Mouse (Mus musculus): Measurements from ENCODE around the gene Srpk2. TPM values are rescaled to one million over a fixed set of nuclear protein-coding genes. Genes with fewer than 3 reads are reported as not detected.

The Srpk2 gene
- total and polyA plus RNA-seq, 3 experiments = 11.2 to 41.7 (median 16.9) TPM

DNA sequence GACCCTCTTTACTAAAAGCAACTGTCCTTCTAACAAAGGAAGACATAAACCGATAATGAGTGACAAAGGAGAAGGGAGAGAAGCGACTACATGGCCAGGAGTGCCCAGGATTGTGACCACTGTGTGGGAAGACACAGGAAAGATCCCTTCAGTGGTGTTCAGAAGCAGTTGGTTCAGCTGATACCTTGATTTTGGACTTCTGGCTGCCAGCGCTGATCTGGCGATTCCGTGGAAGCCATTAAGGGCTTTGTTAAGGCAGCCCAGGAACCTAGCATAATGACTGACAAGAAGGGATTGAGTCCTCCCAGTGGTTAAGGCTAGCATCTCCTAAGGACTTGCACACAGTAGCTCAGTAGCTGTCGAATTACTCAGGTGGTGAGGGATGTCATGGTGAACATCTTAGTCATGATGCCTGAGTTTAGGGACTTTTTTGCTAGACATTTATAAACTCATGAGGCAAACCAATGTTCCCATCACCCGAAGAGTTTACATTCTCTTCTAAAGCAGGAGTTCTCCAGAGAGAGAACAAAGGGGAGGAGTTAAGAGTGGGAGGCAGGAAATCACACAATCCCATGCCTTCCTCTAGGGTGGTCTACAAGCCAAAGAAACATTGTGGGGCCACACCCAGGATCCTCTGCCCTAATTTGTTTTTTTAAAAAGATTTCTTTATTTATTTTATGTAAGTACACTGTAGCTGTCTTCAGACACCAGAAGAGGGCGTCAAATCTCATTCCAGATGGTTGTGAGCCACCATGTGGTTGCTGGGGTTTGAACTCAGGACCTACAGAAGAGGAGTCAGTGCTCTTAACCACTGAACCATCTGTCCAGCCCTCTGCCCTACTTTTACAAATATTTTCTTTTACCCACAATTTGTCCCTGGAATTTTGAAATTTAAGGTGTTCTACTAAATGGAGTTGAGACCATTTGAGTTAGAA lies 29.3 kb upstream of the Srpk2 start (continued):
- TF ChIP-seq POLR2AphosphoS2 (IDR thresholded peaks at IDR 0.05; ENCODE audit: low read length) = no peak
- TF ChIP-seq MAZ (IDR thresholded peaks at IDR 0.05; ENCODE audit: low read depth, low read length) = no peak
- TF ChIP-seq MAFK (IDR thresholded peaks at IDR 0.05; ENCODE audit: borderline replicate concordance, low read depth, low read length) = no peak
- no peak for TF ChIP-seq MEF2A (IDR thresholded peaks at IDR 0.05; ENCODE audit: extremely low read depth, insufficient replicate concordance, low read depth, low read length, poor library complexity, severe bottlenecking)
- no peak for TF ChIP-seq KAT2A (conservative IDR thresholded peaks at IDR 0.05; ENCODE audit: low read depth, low read length)
- no peak for TF ChIP-seq MAX (IDR thresholded peaks at IDR 0.05; ENCODE audit: low read length)
- no peak for TF ChIP-seq E2F4 (IDR thresholded peaks at IDR 0.05; ENCODE audit: borderline replicate concordance, low read depth, low read length)
- no peak for TF ChIP-seq NRF1 (IDR thresholded peaks at IDR 0.05; ENCODE audit: insufficient read depth, low read depth, low read length, poor library complexity, severe bottlenecking)
- TF ChIP-seq ZKSCAN1 (IDR thresholded peaks at IDR 0.05; ENCODE audit: low read depth, low read length) = no peak
- no peak for TF ChIP-seq CHD2 (IDR thresholded peaks at IDR 0.05; ENCODE audit: low read length)
- peak; percentile 34; the same call in 1 of the 2 replicates for TF ChIP-seq MXI1 (IDR thresholded peaks at IDR 0.05; ENCODE audit: low read depth, low read length)
- TF ChIP-seq TAL1 (IDR thresholded peaks at IDR 0.05; ENCODE audit: low read length) = no peak
- TF ChIP-seq POLR2AphosphoS5 (IDR thresholded peaks at IDR 0.05; ENCODE audit: borderline replicate concordance, low read depth, low read length) = 0 out of 2 replicates have a peak, but pooled peaks have one; percentile 20
- no peak for TF ChIP-seq CHD1 (IDR thresholded peaks at IDR 0.05; ENCODE audit: low read depth, low read length)
- TF ChIP-seq MYB (IDR thresholded peaks at IDR 0.05; ENCODE audit: low read depth, low read length) = no peak
- no peak for TF ChIP-seq USF2 (IDR thresholded peaks at IDR 0.05; ENCODE audit: borderline replicate concordance in 1 of 2, insufficient read depth in 1 of 2, low read depth in 1 of 2, low read length in 2 of 2)
- TF ChIP-seq RCOR1 (IDR thresholded peaks at IDR 0.05; ENCODE audit: low read depth, low read length) = no peak
- peak; percentile 22; the same call in 1 of the 2 replicates for TF ChIP-seq SMC3 (IDR thresholded peaks at IDR 0.05; ENCODE audit: low read depth, low read length)
- TF ChIP-seq MYC (IDR thresholded peaks at IDR 0.05; ENCODE audit: low read depth, low read length) = peak; percentile 67; the same call in 1 of the 2 replicates

DNA sequence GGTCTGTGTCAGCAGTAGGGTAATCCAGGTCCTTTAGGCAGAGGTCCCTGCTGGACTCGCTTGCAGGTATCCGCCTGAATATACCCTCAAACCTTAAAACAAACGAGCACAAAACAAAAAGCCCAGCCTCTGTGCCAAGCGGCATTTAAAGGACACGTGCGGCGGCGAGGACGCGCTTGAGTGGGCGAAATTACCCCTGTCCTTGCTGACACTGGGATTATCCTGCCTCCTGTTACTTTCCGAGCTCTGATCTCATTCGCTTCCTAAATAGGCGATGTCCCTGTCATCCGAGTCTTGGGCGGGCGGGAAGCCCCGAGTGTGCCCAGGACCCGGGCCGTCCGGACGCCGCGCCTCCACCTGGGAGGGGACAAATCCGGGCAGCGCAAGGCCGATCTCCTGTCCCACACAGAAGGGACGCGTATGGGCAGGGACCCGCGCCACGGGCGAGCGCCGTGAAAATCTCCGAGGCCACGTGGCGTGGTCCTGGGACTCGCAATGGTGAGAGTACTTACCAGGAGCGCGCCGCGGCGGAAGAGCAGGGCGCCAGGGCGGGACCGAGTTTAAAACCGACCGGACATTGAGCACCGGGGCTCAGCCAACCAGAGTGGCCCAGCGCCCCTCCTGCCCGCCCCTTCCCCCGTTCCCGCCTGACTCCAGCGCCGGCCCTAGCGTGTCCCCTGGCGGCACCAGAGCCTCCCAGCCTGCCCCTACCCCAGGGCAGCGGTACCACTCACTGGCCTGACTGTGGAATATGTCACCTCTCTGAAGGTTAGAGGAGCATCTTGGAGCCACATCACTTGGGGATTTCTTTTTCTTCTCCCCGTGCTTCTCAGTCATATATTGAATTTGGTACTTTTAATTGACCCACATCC lies 27.9 kb upstream of the Srpk2 start:
- H3K36me3 ChIP-seq (ENCODE audit: control insufficient read depth in 1 of 2, insufficient read depth in 2 of 2, low read length in 2 of 2) = peaks cover 10 to 13% of the 10 kb centered on the region in 2 experiments
- peaks cover under 1 to 5% of the 10 kb centered on the region in 2 experiments; a peak in 3 of 4 replicates for H3K4me1 ChIP-seq (ENCODE audit: control insufficient read depth in 1 of 2, insufficient read depth in 2 of 2, low read length in 2 of 2)
- peak overlapping the region; percentile 73 for H3K27ac ChIP-seq (ENCODE audit: control insufficient read depth, low read depth, low read length)
- H3K79me2 ChIP-seq (ENCODE audit: control insufficient read depth, insufficient read depth, low read length, poor library complexity) = peaks cover 10% of the 10 kb centered on the region
- H3K4me3 ChIP-seq (ENCODE audit: control insufficient read depth in 1 of 2, insufficient read depth in 1 of 2, low read depth in 2 of 2, low read length in 2 of 2) = peak overlapping the region; percentile 72 to 85
- peak overlapping the region; percentile 76 for H3K9ac ChIP-seq (ENCODE audit: control insufficient read depth, low read depth, low read length, poor library complexity, severe bottlenecking)
- H3K9me3 ChIP-seq (replicated peaks; ENCODE audit: insufficient read depth, low read length) = no peaks in the 10 kb centered on the region
- DNase-seq (ENCODE audit: low read depth, low spot score) = peak; percentile 90
- no peaks in the 10 kb centered on the region for H3K27me3 ChIP-seq (ENCODE audit: control insufficient read depth in 1 of 2, insufficient read depth in 2 of 2, low read length in 2 of 2)
- TF ChIP-seq POLR2A (IDR thresholded peaks at IDR 0.05; ENCODE audit: control insufficient read depth in 1 of 2, insufficient read depth in 1 of 2, low read depth in 1 of 2, low read length in 2 of 2, poor library complexity in 1 of 2) (peak in 1 of 2 experiments; percentile 45; a peak in 3 of 4 replicates), UBTF (IDR thresholded peaks at IDR 0.05; ENCODE audit: borderline replicate concordance, insufficient read depth, low read depth, low read length) (no peak), ZKSCAN1 (IDR thresholded peaks at IDR 0.05; ENCODE audit: low read depth, low read length) (no peak), MAZ (IDR thresholded peaks at IDR 0.05; ENCODE audit: low read depth, low read length) (no peak), SMC3 (IDR thresholded peaks at IDR 0.05; ENCODE audit: low read depth, low read length) (peak; percentile 13; the same call in 1 of the 2 replicates), HCFC1 (IDR thresholded peaks at IDR 0.05; ENCODE audit: low read depth, low read length) (peak; percentile 59), MXI1 (IDR thresholded peaks at IDR 0.05; ENCODE audit: low read depth, low read length) (peak; percentile 87), NRF1 (IDR thresholded peaks at IDR 0.05; ENCODE audit: insufficient read depth, low read depth, low read length, poor library complexity, severe bottlenecking) (peak; percentile 47; the same call in 1 of the 2 replicates), USF1 (IDR thresholded peaks at IDR 0.05; ENCODE audit: low read depth, low read length) (no peak), GATA1 (IDR thresholded peaks at IDR 0.05; ENCODE audit: low read depth, low read length) (no peak), MEF2A (IDR thresholded peaks at IDR 0.05; ENCODE audit: extremely low read depth, insufficient replicate concordance, low read depth, low read length, poor library complexity, severe bottlenecking) (no peak), E2F4 (IDR thresholded peaks at IDR 0.05; ENCODE audit: borderline replicate concordance, low read depth, low read length) (no peak), KAT2A (conservative IDR thresholded peaks at IDR 0.05; ENCODE audit: low read depth, low read length) (no peak), RAD21 (IDR thresholded peaks at IDR 0.05; ENCODE audit: low read depth, low read length) (no peak), SIN3A (IDR thresholded peaks at IDR 0.05; ENCODE audit: low read length) (peak; percentile 28; the same call in 1 of the 2 replicates), USF2 (IDR thresholded peaks at IDR 0.05; ENCODE audit: borderline replicate concordance in 1 of 2, insufficient read depth in 1 of 2, low read depth in 1 of 2, low read length in 2 of 2) (no peak), TAL1 (IDR thresholded peaks at IDR 0.05; ENCODE audit: low read length) (no peak), ZC3H11A (IDR thresholded peaks at IDR 0.05; ENCODE audit: low read depth, low read length) (no peak), MAX (IDR thresholded peaks at IDR 0.05; ENCODE audit: low read length) (peak; percentile 66)
